Mouse (Mus musculus): Measurements from ENCODE around the gene Fam213a. TPM values are rescaled to one million over a fixed set of nuclear protein-coding genes. Genes with fewer than 3 reads are reported as not detected.
"Not testable (repeated sequence)": the region's sequence is repeated elsewhere in the genome, so short reads cannot be mapped to it uniquely, and the experiment has no call there.

The Fam213a gene
- polyA plus RNA-seq (2014; fragmentation: Nextera tagmentation; extraction: Ambion mirVana) = 42.7 and 45.8 TPM in 2 replicates

DNA sequence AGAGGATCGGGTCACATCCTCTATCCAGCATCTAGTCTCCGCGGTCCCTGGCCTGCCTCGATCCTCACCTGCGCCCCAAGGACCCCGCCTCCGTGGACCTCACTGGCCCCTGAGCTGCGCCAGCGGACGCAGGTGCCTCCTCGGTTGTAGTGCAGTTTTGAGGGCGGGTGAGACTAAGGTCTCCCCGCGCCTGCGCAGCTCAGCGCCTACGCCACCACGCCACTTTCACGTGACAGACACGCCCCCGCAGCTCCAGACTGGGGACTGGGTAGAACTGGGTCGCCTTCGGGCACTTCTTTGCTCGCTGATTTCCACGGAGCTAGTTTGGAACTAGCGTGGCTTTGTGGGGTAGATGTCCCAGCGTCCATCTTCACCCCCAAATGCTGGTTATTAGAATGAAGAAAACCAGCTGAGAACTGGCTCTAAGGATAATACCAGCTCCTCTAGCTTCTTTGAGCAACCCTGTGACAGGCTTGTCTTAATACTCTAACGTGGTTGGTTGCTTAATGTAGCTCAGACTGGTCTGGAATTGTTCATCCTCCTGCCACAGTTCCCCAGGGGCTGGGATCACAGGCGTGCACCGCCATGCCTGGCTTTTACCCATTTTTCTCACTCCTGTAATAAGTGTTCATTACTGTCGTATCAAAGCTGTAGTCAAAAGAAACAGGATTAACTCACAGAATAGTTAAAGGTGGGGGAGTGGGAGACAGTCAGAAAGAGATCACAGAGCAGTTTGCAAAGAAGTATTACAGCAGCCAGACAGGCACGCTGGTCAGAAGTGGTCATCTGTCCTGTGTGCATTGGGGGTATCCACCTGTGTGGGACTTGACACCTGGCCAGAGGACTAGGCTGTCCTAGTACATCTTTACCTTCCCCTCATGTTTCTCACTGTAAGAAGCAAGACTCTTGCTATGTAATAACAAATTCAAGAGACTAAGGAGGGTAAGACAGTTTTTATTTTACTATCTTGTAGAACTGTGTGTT, at the start of gene Fam213a:
Fam213a (minus strand) TSS at position 159 of the 984 bp plus-strand sequence.
- Histone ChIP-seq H3K9me3 (ENCODE audit: control insufficient read depth, low read depth, low read length) (no peaks in the 10 kb centered on the region), H3K4me2 (replicated peaks; ENCODE audit: low read depth, low read length) (peak within 1 kb of the TSS; percentile 75), H3K9ac (replicated peaks; ENCODE audit: low read depth, low read length) (peak within 1 kb of the TSS; percentile 43), H3K27me3 (ENCODE audit: control insufficient read depth, insufficient read depth, low read length) (no peaks in the 10 kb centered on the region), H3K4me3 (ENCODE audit: low read depth, low read length) (peak within 1 kb of the TSS; percentile 51), H3K36me3 (ENCODE audit: control insufficient read depth, insufficient read depth, low read length) (no peaks in the 10 kb centered on the region), H3K4me1 (ENCODE audit: control insufficient read depth, insufficient read depth, low read length) (0 out of 2 replicates have a peak, but pooled peaks cover 3% of the 10 kb centered on the region), H3K27ac (ENCODE audit: low read length) (no peak within 1 kb of the TSS)
- 4% methylated on average over 32 of the region's 32 CpGs for WGBS
- peak; percentile 94 for ATAC-seq (ENCODE audit: insufficient number of reproducible peaks, insufficient read depth, low FRiP score, low read depth)

DNA sequence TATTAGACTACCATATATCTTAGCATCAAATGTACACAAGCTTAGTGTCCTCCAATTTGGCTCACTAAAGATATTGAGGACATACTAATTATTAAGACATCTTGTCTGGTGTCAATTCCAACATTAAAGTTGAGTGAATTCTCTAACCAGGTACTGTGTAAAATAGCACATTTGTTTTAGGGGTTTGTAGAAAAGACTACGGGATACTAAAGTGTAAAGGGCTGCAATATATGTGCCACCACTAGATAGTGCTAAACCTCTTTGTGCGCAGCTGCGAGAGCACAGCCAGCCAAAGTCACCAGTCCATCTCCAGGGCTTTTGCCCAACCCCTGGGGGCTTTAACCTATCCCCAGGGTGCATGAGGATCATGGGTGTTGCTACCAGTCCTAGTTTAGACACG, 39.6 kb upstream of the Fam213a start:
- H3K27me3 ChIP-seq (ENCODE audit: control insufficient read depth, insufficient read depth, low read length); H3K4me1 ChIP-seq (ENCODE audit: control insufficient read depth, insufficient read depth, low read length); H3K27ac ChIP-seq (ENCODE audit: low read length); H3K36me3 ChIP-seq (ENCODE audit: control insufficient read depth, insufficient read depth, low read length); H3K9me3 ChIP-seq (ENCODE audit: control insufficient read depth, low read depth, low read length); H3K4me3 ChIP-seq (ENCODE audit: low read depth, low read length); H3K4me2 ChIP-seq (replicated peaks; ENCODE audit: low read depth, low read length); H3K9ac ChIP-seq (replicated peaks; ENCODE audit: low read depth, low read length); ATAC-seq (ENCODE audit: insufficient number of reproducible peaks, insufficient read depth, low FRiP score, low read depth): not testable (repeated sequence)
- WGBS = 72% methylated on average over 3 of the region's 4 CpGs

GRCm38 (mm10) chr14:41052481-41052880, 38.9 kb upstream of the Fam213a start:
- Histone ChIP-seq H3K27ac (ENCODE audit: low read length) (no peak overlapping the region), H3K27me3 (ENCODE audit: control insufficient read depth, insufficient read depth, low read length) (no peaks in the 10 kb centered on the region), H3K9ac (replicated peaks; ENCODE audit: low read depth, low read length) (no peak overlapping the region), H3K4me1 (ENCODE audit: control insufficient read depth, insufficient read depth, low read length) (no peaks in the 10 kb centered on the region), H3K4me3 (ENCODE audit: low read depth, low read length) (no peak overlapping the region), H3K36me3 (ENCODE audit: control insufficient read depth, insufficient read depth, low read length) (no peaks in the 10 kb centered on the region), H3K4me2 (replicated peaks; ENCODE audit: low read depth, low read length) (no peak overlapping the region), H3K9me3 (ENCODE audit: control insufficient read depth, low read depth, low read length) (no peaks in the 10 kb centered on the region)
- 72% methylated on average over 5 of the region's 5 CpGs for WGBS
- no peak for ATAC-seq (ENCODE audit: insufficient number of reproducible peaks, insufficient read depth, low FRiP score, low read depth)

- Histone ChIP-seq H3K4me3 (ENCODE audit: low read depth, low read length) (no peak overlapping the region), H3K4me1 (ENCODE audit: control insufficient read depth, insufficient read depth, low read length) (no peaks in the 10 kb centered on the region), H3K9me3 (ENCODE audit: control insufficient read depth, low read depth, low read length) (no peaks in the 10 kb centered on the region), H3K27ac (ENCODE audit: low read length) (no peak overlapping the region), H3K4me2 (replicated peaks; ENCODE audit: low read depth, low read length) (no peak overlapping the region), H3K27me3 (ENCODE audit: control insufficient read depth, insufficient read depth, low read length) (no peaks in the 10 kb centered on the region), H3K36me3 (ENCODE audit: control insufficient read depth, insufficient read depth, low read length) (no peaks in the 10 kb centered on the region), H3K9ac (replicated peaks; ENCODE audit: low read depth, low read length) (no peak overlapping the region)
- WGBS = 59% methylated on average over 6 of the region's 6 CpGs
- no peak for ATAC-seq (ENCODE audit: insufficient number of reproducible peaks, insufficient read depth, low FRiP score, low read depth)
Observed at GRCm38 (mm10) chr14:41050471-41050870, 36.9 kb upstream of the Fam213a start.

- Histone ChIP-seq H3K27ac (ENCODE audit: low read length) (no peak overlapping the region), H3K27me3 (ENCODE audit: control insufficient read depth, insufficient read depth, low read length) (no peaks in the 10 kb centered on the region), H3K9me3 (ENCODE audit: control insufficient read depth, low read depth, low read length) (no peaks in the 10 kb centered on the region), H3K4me2 (replicated peaks; ENCODE audit: low read depth, low read length) (no peak overlapping the region), H3K36me3 (ENCODE audit: control insufficient read depth, insufficient read depth, low read length) (no peaks in the 10 kb centered on the region), H3K9ac (replicated peaks; ENCODE audit: low read depth, low read length) (no peak overlapping the region), H3K4me1 (ENCODE audit: control insufficient read depth, insufficient read depth, low read length) (no peaks in the 10 kb centered on the region), H3K4me3 (ENCODE audit: low read depth, low read length) (no peak overlapping the region)
- no peak for ATAC-seq (ENCODE audit: insufficient number of reproducible peaks, insufficient read depth, low FRiP score, low read depth)
- 84% methylated on average over 2 of the region's 2 CpGs for WGBS
Observed at GRCm38 (mm10) chr14:41047402-41047801, 33.8 kb upstream of the Fam213a start.

- Histone ChIP-seq H3K27me3 (ENCODE audit: control insufficient read depth, insufficient read depth, low read length) (no peaks in the 10 kb centered on the region), H3K36me3 (ENCODE audit: control insufficient read depth, insufficient read depth, low read length) (no peaks in the 10 kb centered on the region), H3K27ac (ENCODE audit: low read length) (no peak overlapping the region), H3K4me2 (replicated peaks; ENCODE audit: low read depth, low read length) (no peak overlapping the region), H3K4me3 (ENCODE audit: low read depth, low read length) (no peak overlapping the region), H3K9ac (replicated peaks; ENCODE audit: low read depth, low read length) (no peak overlapping the region), H3K9me3 (ENCODE audit: control insufficient read depth, low read depth, low read length) (no peaks in the 10 kb centered on the region), H3K4me1 (ENCODE audit: control insufficient read depth, insufficient read depth, low read length) (no peaks in the 10 kb centered on the region)
- 34% methylated on average over 6 of the region's 6 CpGs for WGBS
- ATAC-seq (ENCODE audit: insufficient number of reproducible peaks, insufficient read depth, low FRiP score, low read depth) = 0 out of 2 replicates have a peak, but pooled peaks have one; percentile 49
Observed at GRCm38 (mm10) chr14:41035146-41035798, 21.7 kb upstream of the Fam213a start.

DNA sequence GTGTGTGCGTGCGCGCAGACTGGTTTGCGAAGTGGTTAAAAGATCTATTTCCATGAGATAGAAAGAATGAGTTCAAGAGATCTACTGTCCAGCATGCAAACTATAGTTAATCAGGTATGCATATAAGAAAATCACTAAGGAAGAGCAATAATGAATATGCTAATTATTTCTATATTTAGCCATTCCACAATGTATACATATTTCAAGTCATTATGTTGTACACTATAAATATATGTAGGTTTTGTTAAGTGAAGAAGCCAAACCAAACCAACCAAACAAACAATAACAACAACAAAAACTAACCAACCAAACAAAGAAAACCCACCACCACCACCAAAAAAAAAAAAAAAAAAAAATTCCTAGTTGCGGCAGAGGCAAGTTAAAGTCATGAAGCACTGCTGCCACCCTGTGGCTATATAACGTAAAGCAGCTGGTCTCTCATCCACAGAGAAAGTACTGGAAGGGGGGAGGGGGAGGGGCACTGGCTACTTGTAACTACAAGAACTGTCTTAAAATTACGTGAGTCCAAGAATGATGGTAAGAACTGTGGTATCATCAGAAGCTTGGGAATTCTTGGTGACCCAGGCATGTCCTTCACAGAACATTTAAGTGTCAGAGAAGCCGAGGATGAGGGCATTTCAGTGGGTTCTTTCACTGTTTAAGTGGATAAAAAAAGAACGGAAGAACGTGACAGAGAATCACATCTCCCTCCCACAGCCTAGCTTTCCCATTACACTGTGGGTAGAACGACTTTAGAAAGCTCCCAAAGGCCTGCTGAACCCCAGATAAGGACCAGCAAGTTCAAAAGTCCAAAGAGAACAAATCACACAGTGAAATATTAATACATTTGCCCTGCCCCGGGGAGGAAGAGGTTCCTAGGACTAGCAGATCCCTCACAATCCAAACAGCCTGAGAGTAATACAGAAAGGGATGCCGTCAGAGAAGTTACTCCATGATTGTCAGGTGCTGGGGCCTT, 19.8 kb upstream of the Fam213a start:
- 50% methylated on average over 13 of the region's 13 CpGs for WGBS
- ATAC-seq (ENCODE audit: insufficient number of reproducible peaks, insufficient read depth, low FRiP score, low read depth) = no peak
- H3K9me3 ChIP-seq (ENCODE audit: control insufficient read depth, low read depth, low read length) = no peaks in the 10 kb centered on the region
- no peak overlapping the region for H3K4me3 ChIP-seq (ENCODE audit: low read depth, low read length)
- H3K27me3 ChIP-seq (ENCODE audit: control insufficient read depth, insufficient read depth, low read length) = no peaks in the 10 kb centered on the region
- H3K36me3 ChIP-seq (ENCODE audit: control insufficient read depth, insufficient read depth, low read length) = no peaks in the 10 kb centered on the region
- no peak overlapping the region for H3K4me2 ChIP-seq (replicated peaks; ENCODE audit: low read depth, low read length)
- H3K27ac ChIP-seq (ENCODE audit: low read length) = no peak overlapping the region
- H3K4me1 ChIP-seq (ENCODE audit: control insufficient read depth, insufficient read depth, low read length) = no peaks in the 10 kb centered on the region
- no peak overlapping the region for H3K9ac ChIP-seq (replicated peaks; ENCODE audit: low read depth, low read length)
